Mouse (Mus musculus) testis, postnatal 10 days (tissue): ENCODE data around the gene Mlxip.
A peak's percentile ranks its signal among the peaks of the same experiment; 100 is the strongest.

Experiments used
- DNase-seq: peaks from one replicate; pipeline ENCODE4 v3.0.0; 2021; ENCODE audit warnings: low spot score

Gene Mlxip

GRCm38 (mm10) chr5:123382686-123383085, 11.9 kb upstream of the Mlxip start:
- no peak for DNase-seq

GRCm38 (mm10) chr5:123388452-123388851, 6.1 kb upstream of the Mlxip start:
- DNase-seq: no peak

GRCm38 (mm10) chr5:123390536-123391441, 3.8 kb upstream of the Mlxip start:
- DNase-seq: no peak

- DNase-seq: no peak
Measured at GRCm38 (mm10) chr5:123391442-123391809, 3.2 kb upstream of the Mlxip start.

GRCm38 (mm10) chr5:123393786-123394302, 754 bp upstream of the Mlxip start:
- no peak for DNase-seq

- peak; percentile 57 for DNase-seq
Measured at GRCm38 (mm10) chr5:123394957-123395881, 621 bp downstream of the Mlxip start.

- DNase-seq: no peak
Measured at GRCm38 (mm10) chr5:123396901-123397464, 2.4 kb downstream of the Mlxip start.

GRCm38 (mm10) chr5:123397786-123398185, 3.2 kb downstream of the Mlxip start:
- DNase-seq: no peak

GRCm38 (mm10) chr5:123398856-123399498, 4.4 kb downstream of the Mlxip start:
- DNase-seq: no peak

GRCm38 (mm10) chr5:123404480-123404879, 9.9 kb downstream of the Mlxip start:
- DNase-seq: no peak

- no peak for DNase-seq
Measured at GRCm38 (mm10) chr5:123406952-123407351, 12.4 kb downstream of the Mlxip start.

- no peak for DNase-seq
Measured at GRCm38 (mm10) chr5:123408176-123408575, 13.6 kb downstream of the Mlxip start.

GRCm38 (mm10) chr5:123412193-123412592, 17.6 kb downstream of the Mlxip start:
- DNase-seq: no peak

GRCm38 (mm10) chr5:123413866-123414363, 19.3 kb downstream of the Mlxip start:
- DNase-seq: no peak

- DNase-seq: no peak
Measured at GRCm38 (mm10) chr5:123416149-123416548, 21.6 kb downstream of the Mlxip start.

GRCm38 (mm10) chr5:123416566-123417518, 22.2 kb downstream of the Mlxip start:
- no peak for DNase-seq

- no peak for DNase-seq
Measured at GRCm38 (mm10) chr5:123423885-123424284, 29.3 kb downstream of the Mlxip start.

- no peak for DNase-seq
Measured at GRCm38 (mm10) chr5:123427556-123427955, 33.0 kb downstream of the Mlxip start.

- peak; percentile 78 for DNase-seq
Measured at GRCm38 (mm10) chr5:123431524-123432304, 37.1 kb downstream of the Mlxip start.
